Mouse (Mus musculus) midbrain, embryonic 14.5 days (tissue): ENCODE data around the gene Nxpe5. TPM values are rescaled to one million over a fixed set of nuclear protein-coding genes. Genes with fewer than 3 reads are reported as not detected.

Experiments used
- ATAC-seq: fragments of 200-750 bp; cut with Nextera tagmentation; 2 replicates; pipeline ENCODE4 v1.8.0; 2017; ENCODE audit warnings: moderate number of reproducible peaks, moderate library complexity; ENCODE audit not compliant: low FRiP score, low TSS enrichment
- DNase-seq: peaks from one replicate; pipeline ENCODE4 v3.0.0-alpha.2; 2015
- H3K27ac ChIP-seq: fragments of 300-500 bp; sonication (generic); replicated peaks from 2 replicates; pipeline ENCODE4 v1.5.1; 2014; ENCODE audit warnings: mild to moderate bottlenecking, low read depth, low read length, moderate library complexity
- H3K27me3 ChIP-seq: fragments of 300-500 bp; sonication (generic); 2 replicates; pipeline ENCODE4 v1.6.1; 2014; ENCODE audit warnings: low read length, control low read depth, mixed read lengths; ENCODE audit not compliant: control insufficient read depth, insufficient read depth
- H3K36me3 ChIP-seq: fragments of 300-500 bp; sonication (generic); 2 replicates; pipeline ENCODE4 v1.6.1; 2014; ENCODE audit warnings: low read length, control low read depth; ENCODE audit not compliant: control insufficient read depth, insufficient read depth
- H3K4me1 ChIP-seq: fragments of 300-500 bp; sonication (generic); 2 replicates; pipeline ENCODE4 v1.6.1; 2014; ENCODE audit warnings: mild to moderate bottlenecking, antibody characterized with exemption, low read length, control low read depth; ENCODE audit not compliant: control insufficient read depth, insufficient read depth
- H3K4me2 ChIP-seq: fragments of 300-500 bp; sonication (generic); 2 replicates; pipeline ENCODE4 v1.6.1; 2014; ENCODE audit warnings: mild to moderate bottlenecking, low read length, moderate library complexity
- H3K4me3 ChIP-seq: fragments of 300-500 bp; sonication (generic); replicated peaks from 2 replicates; pipeline ENCODE4 v1.5.1; 2014; ENCODE audit warnings: low read depth, low read length
- H3K9ac ChIP-seq: fragments of 300-500 bp; sonication (generic); replicated peaks from 2 replicates; pipeline ENCODE4 v1.6.1; 2014; ENCODE audit warnings: mild to moderate bottlenecking, low read length, moderate library complexity
- H3K9me3 ChIP-seq: fragments of 300-500 bp; sonication (generic); 2 replicates; pipeline ENCODE4 v1.6.1; 2016; ENCODE audit warnings: low read length, control low read depth, mixed read lengths; ENCODE audit not compliant: control insufficient read depth
- WGBS: fragments of 180-500 bp; shearing (Covaris S2); extraction: QIAGEN DNeasy Blood & Tissue Kit; methylation state at CpG from one replicate; pipeline ENCODE4 v1.1.7; 2014; 5-methylcytosine and 5-hydroxymethylcytosine counted together
- polyA plus RNA-seq: library from polyadenylated mRNA; unstranded; fragments of >200 nt; fragmentation: Nextera tagmentation; extraction: Ambion mirVana; gene quantifications from 2 replicates; pipeline ENCODE4 v1.2.1, GENCODE M21; 2014

Nxpe5 gene
- polyA plus RNA-seq, 1 experiment from 2014 or later, result not detected

DNA sequence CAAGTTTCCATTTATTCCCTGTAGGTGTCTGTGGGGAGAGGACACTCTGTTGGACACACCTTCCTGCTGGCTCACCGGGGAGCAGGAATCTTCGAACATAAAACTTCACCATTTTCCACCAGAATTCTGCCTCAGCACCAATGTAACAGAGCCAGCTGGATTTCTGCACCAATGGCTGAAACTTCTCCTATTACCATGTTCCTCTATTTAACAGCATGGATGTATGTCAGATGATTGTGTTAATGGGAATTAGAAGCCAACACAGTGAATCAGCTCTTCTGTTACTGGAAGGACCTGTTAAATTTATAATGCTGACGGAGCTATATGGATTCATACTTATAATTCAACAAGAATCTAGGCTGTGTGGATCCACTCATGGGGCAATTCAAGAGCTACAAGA lies 3.8 kb downstream of the Nxpe5 start:
- no peak overlapping the region for H3K4me2 ChIP-seq
- H3K9ac ChIP-seq, result no peak overlapping the region
- H3K27me3 ChIP-seq, result no peaks in the 10 kb centered on the region
- H3K4me1 ChIP-seq, result no peaks in the 10 kb centered on the region
- no peak overlapping the region for H3K27ac ChIP-seq
- no peaks in the 10 kb centered on the region for H3K36me3 ChIP-seq
- H3K4me3 ChIP-seq, result no peak overlapping the region
- WGBS, result 97% methylated on average over 3 of the region's 3 CpGs
- ATAC-seq, result no peak
- no peak for DNase-seq
- H3K9me3 ChIP-seq, result no peaks in the 10 kb centered on the region

DNA sequence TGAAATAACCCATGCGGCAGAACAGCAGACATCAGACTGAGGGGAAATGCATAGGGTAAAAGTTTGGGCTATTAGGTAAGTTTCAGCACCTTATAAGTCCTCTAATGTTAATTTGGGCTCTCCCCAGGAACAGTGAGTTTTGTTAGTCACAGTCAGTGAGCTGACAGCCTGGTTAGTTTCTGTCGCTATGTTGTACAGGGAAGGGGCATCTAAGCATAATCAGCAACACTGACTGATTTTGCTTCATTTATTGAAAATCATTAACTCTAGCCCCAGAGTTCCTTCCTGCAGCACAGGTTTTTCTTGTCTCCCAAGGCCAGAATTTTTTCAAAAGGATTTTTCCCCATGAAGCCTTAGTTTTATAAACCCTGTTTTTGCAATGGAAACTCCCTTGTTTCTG lies 8.1 kb downstream of the Nxpe5 start:
- WGBS, result 88% methylated on average over 2 of the region's 2 CpGs
- Histone ChIP-seq H3K9ac (no peak overlapping the region), H3K4me2 (no peak overlapping the region), H3K4me3 (no peak overlapping the region), H3K27ac (no peak overlapping the region), H3K27me3 (no peaks in the 10 kb centered on the region), H3K9me3 (no peaks in the 10 kb centered on the region), H3K36me3 (no peaks in the 10 kb centered on the region), H3K4me1 (no peaks in the 10 kb centered on the region)
- ATAC-seq, result no peak
- DNase-seq, result no peak

DNA sequence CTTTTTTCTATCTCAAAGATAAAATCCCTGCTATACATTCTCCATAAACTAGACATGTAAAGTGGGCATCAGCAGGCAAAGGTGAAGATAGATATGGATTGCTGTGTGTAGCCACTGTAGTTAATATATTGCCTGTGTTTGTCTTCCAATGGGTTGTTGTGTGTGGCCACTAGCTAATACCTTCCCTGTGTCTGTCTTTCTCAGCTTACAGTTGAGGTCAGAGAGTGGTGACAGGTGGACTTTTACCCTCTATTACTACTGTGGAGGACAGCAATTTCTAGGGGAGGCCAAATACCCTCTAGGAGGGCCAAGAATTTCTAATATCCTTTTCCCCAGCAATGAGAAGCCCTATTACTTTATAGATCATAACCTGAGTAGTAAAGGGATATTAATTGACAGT lies 8.5 kb downstream of the Nxpe5 start:
- Histone ChIP-seq H3K4me2 (no peak overlapping the region), H3K4me1 (no peaks in the 10 kb centered on the region), H3K9ac (no peak overlapping the region), H3K9me3 (no peaks in the 10 kb centered on the region), H3K36me3 (no peaks in the 10 kb centered on the region), H3K4me3 (no peak overlapping the region), H3K27me3 (no peaks in the 10 kb centered on the region), H3K27ac (no peak overlapping the region)
- ATAC-seq (no peak), DNase-seq (no peak)

DNA sequence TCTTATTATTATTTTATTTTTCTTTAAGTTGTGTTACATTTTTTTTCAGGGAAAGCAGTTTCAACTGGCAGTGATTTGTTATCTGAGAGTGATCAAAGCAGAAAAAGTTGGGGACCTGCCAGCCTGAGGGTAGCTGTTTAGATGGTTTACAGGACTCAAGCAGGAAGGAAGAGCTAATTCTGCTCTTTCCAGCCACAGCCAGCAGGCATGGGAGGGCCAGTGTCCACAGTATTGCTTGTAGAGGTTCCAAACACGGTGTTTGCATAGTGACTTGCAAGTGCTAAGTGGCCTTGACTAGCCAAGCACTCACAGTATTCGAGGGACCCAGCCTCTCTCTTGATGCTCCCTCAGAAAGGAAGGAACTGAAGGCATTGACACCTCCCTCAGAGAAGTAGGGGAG lies 15.8 kb downstream of the Nxpe5 start:
- no peak overlapping the region for H3K4me3 ChIP-seq
- H3K27ac ChIP-seq, result no peak overlapping the region
- 31% methylated on average over 2 of the region's 2 CpGs for WGBS
- DNase-seq (no peak), ATAC-seq (no peak)
- H3K9me3 ChIP-seq, result no peaks in the 10 kb centered on the region
- no peak overlapping the region for H3K9ac ChIP-seq
- no peaks in the 10 kb centered on the region for H3K36me3 ChIP-seq
- no peak overlapping the region for H3K4me2 ChIP-seq
- H3K27me3 ChIP-seq, result no peaks in the 10 kb centered on the region
- no peaks in the 10 kb centered on the region for H3K4me1 ChIP-seq

DNA sequence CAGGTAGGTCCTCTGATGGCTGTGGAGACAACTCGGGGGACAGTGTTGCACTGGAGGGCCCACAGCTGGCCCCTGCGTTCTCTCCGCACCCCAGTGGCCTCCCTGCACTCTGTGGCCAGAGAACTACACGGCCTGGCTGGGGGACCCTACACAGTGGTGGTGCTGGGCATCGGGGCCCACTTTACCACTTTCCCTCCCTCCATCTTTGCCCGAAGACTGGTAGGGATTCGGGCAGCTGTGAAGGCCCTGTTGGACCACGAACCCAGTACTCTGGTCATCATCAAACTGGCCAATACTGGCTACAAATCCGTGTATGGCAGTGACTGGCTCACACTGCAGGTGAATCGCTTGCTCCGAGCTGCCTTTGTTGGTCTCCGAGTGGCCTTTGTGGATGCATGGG lies 25.4 kb downstream of the Nxpe5 start:
- H3K27ac ChIP-seq, result no peak overlapping the region
- no peaks in the 10 kb centered on the region for H3K9me3 ChIP-seq
- 85% methylated on average over 12 of the region's 12 CpGs for WGBS
- H3K36me3 ChIP-seq, result no peaks in the 10 kb centered on the region
- ATAC-seq, result no peak
- no peak overlapping the region for H3K4me2 ChIP-seq
- DNase-seq, result no peak
- no peak overlapping the region for H3K4me3 ChIP-seq
- no peak overlapping the region for H3K9ac ChIP-seq
- peaks cover 8% of the 10 kb centered on the region; the same call in 1 of the 2 replicates for H3K4me1 ChIP-seq
- H3K27me3 ChIP-seq, result no peaks in the 10 kb centered on the region

DNA sequence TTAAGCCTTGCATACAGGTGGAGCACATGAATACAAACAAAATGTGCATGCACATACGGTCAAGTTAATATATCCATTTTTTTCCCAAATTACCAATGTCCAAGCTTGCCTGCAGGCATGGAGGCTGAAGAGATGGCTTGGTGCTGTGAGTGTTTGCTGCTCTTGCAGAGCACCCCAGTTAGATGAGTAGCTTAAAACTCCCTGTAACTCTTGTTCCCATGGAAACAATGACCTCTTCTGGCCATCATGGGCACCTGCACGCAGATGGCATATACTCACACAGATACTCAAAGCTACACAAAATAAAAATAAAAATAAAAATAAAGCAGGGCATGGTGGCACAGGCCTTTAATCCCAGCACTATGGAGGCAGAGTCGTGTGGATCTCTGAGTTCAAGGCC lies 27.4 kb downstream of the Nxpe5 start:
- no peak overlapping the region for H3K4me2 ChIP-seq
- H3K36me3 ChIP-seq, result peaks cover 7% of the 10 kb centered on the region; the same call in 1 of the 2 replicates
- no peak overlapping the region for H3K27ac ChIP-seq
- no peaks in the 10 kb centered on the region for H3K27me3 ChIP-seq
- WGBS, result 89% methylated on average over 3 of the region's 3 CpGs
- DNase-seq (no peak), ATAC-seq (no peak)
- no peaks in the 10 kb centered on the region for H3K9me3 ChIP-seq
- peaks cover 12% of the 10 kb centered on the region; the same call in 1 of the 2 replicates for H3K4me1 ChIP-seq
- no peak overlapping the region for H3K4me3 ChIP-seq
- no peak overlapping the region for H3K9ac ChIP-seq

DNA sequence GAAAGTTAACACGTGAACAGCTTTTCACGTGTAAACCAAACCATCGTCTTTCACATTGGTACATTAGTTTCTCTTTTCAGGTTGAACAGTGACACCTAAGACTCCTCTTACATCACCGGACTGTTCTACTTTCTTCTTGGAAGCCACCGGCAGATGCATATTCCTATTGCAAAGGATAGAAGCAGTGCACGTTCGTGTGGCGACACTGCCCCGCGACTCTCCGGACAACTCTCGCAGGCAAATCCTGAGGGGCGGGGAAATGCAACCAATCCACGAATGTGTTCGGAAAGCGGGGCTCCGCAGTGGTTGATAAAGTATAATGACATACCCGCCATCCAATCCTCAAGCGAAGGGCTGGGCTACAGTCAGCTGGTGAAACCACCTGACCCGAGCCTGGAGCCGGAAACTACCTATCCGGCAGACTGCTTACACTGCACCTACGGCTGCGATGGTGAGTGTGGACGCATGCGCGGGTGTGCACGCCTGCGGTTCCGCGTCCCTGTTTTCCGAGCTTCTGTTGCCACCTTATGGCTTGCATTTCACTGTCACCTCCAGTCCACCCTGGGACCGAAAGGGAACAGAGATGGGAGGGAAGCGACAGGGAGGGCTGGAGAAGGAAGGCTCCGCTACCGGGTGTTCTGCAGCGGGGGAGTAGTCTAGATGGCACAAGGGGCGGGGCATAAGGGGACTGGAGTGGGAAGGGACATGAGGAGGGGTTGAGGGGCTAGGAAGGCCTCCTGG lies 29.8 kb downstream of the Nxpe5 start, which contains the start of gene Lamtor4:
TSS of gene Lamtor4 (plus strand) at position 130 of the 741 bp plus-strand sequence.
- Histone ChIP-seq H3K4me3 (peak within 1 kb of the TSS; percentile 64), H3K27ac (peak within 1 kb of the TSS; percentile 87), H3K36me3 (peaks cover 31% of the 10 kb centered on the region), H3K4me1 (peaks cover 12% of the 10 kb centered on the region; the same call in 1 of the 2 replicates), H3K4me2 (peak within 1 kb of the TSS; percentile 86), H3K27me3 (no peaks in the 10 kb centered on the region), H3K9ac (peak within 1 kb of the TSS; percentile 72), H3K9me3 (no peaks in the 10 kb centered on the region)
- DNase-seq, result peak; percentile 97
- under 1% methylated on average over 38 of the region's 38 CpGs for WGBS
- ATAC-seq, result peak; percentile 99

DNA sequence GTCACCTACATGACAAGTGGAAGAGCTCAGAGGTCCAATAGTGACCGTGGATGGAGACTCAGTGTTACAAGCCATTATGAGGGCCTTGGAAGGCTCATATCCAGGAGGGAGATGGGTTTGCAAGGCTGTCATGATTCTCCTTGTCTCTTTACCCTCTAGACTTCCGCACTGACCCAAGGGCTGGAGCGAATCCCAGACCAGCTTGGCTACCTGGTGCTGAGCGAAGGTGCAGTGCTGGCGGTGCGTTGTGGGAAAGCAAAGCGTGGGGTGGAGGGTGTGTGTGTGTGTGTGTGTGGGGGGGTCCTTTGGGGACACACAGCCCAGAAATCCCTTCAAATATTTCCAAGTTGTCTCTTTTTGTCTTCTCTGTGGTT lies 30.4 kb downstream of the Nxpe5 start:
- 13% methylated on average over 7 of the region's 7 CpGs for WGBS
- ATAC-seq, result no peak
- Histone ChIP-seq H3K27me3 (no peaks in the 10 kb centered on the region), H3K9ac (peak overlapping the region; percentile 72), H3K9me3 (no peaks in the 10 kb centered on the region), H3K4me2 (peak overlapping the region; percentile 86), H3K4me3 (peak overlapping the region; percentile 64), H3K36me3 (peaks cover 37% of the 10 kb centered on the region), H3K27ac (peak overlapping the region; percentile 87), H3K4me1 (peaks cover 12% of the 10 kb centered on the region; the same call in 1 of the 2 replicates)
- DNase-seq, result no peak

DNA sequence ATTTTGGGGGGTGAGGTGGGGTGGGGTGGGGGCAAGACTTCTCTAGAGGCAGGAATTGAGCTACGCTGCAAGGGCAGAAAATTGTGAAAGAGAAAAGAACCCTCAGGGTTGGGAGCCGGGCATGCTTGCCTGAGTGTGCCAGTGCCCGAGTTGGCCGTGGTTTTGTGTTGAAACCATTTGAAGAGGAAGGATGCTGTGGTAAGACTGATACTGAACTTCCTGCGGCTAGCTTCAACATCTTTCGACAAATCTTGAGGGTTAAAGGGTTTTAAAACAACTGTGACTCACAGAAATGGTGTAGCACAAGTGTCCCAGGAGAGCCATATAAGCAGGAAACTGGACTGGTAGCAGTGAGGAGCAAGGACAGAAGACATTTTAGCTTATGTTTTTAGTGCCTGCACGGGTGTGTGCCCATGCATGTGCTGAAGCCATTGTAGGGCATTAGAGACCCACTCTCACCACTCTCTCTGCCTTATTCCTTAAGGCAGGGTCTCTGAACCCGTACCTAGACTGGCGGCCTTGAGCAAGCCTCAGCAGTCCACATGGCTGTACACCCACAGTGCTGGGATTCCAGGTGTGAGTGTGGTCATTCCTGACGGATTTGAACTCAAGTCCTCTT lies 31.4 kb downstream of the Nxpe5 start:
- Histone ChIP-seq H3K27ac (no peak overlapping the region), H3K9me3 (no peaks in the 10 kb centered on the region), H3K9ac (no peak overlapping the region), H3K4me2 (no peak overlapping the region), H3K4me1 (peaks cover 12% of the 10 kb centered on the region; the same call in 1 of the 2 replicates), H3K36me3 (peaks cover 47% of the 10 kb centered on the region), H3K27me3 (no peaks in the 10 kb centered on the region), H3K4me3 (no peak overlapping the region)
- ATAC-seq, result no peak
- DNase-seq, result no peak
- WGBS, result 90% methylated on average over 10 of the region's 10 CpGs
